Mouse (Mus musculus): ENCODE results near the gene Rtn1.

Gene Rtn1

GRCm38 (mm10) chr12:72227731-72228130, 181.1 kb downstream of the Rtn1 start:
- DNase-seq, result no peak

- DNase-seq, result no peak
Measured at GRCm38 (mm10) chr12:72225371-72225770, 183.5 kb downstream of the Rtn1 start.

- no peak for DNase-seq
Measured at GRCm38 (mm10) chr12:72223557-72224102, 185.2 kb downstream of the Rtn1 start.

GRCm38 (mm10) chr12:72213554-72213953, 195.3 kb downstream of the Rtn1 start:
- no peak for DNase-seq

GRCm38 (mm10) chr12:72200828-72201227, 208.0 kb downstream of the Rtn1 start:
- DNase-seq, result no peak

- no peak for DNase-seq
Measured at GRCm38 (mm10) chr12:72197925-72198486, 210.8 kb downstream of the Rtn1 start.

- DNase-seq, result no peak
Measured at GRCm38 (mm10) chr12:72197434-72197833, 211.4 kb downstream of the Rtn1 start.

- no peak for DNase-seq
Measured at GRCm38 (mm10) chr12:72184929-72185328, 223.9 kb downstream of the Rtn1 start, which contains the start of gene Ccdc175. TSS of gene Ccdc175 (minus strand) at chr12:72185029.

- DNase-seq, result no peak
Measured at GRCm38 (mm10) chr12:72179561-72179960, 229.3 kb downstream of the Rtn1 start.

- no peak for DNase-seq
Measured at GRCm38 (mm10) chr12:72178322-72178721, 230.5 kb downstream of the Rtn1 start.

All from kidney, postnatal 25 days (tissue).